Mouse (Mus musculus) spleen, adult 2 months (tissue): ENCODE data around the gene Defb13. TPM values are rescaled to one million over a fixed set of nuclear protein-coding genes. Genes with fewer than 3 reads are reported as not detected.

Experiments
- DNase-seq, 2 experiments: peaks; one replicate each; pipeline versions ENCODE4 v3.0.0 to v3.0.0-alpha.2; 2012 to 2021; ENCODE audit warnings: low spot score in 2 of 2, low read depth in 1 of 2
- H3K27ac ChIP-seq: fragments of 200-500 bp; 2 replicates; pipeline ENCODE4 v1.5.1; 2012; ENCODE audit warnings: low read length, inconsistent platforms; ENCODE audit not compliant: insufficient read depth
- H3K27me3 ChIP-seq: fragments of 200-500 bp; 2 replicates; pipeline ENCODE4 v1.6.1; 2012; ENCODE audit warnings: mild to moderate bottlenecking, moderate library complexity, low read length, inconsistent platforms; ENCODE audit not compliant: control insufficient read depth, insufficient read depth
- H3K36me3 ChIP-seq: fragments of 200-500 bp; 2 replicates; pipeline ENCODE4 v1.6.1; 2012; ENCODE audit warnings: mild to moderate bottlenecking, low read length, inconsistent platforms; ENCODE audit not compliant: control insufficient read depth, insufficient read depth
- H3K4me1 ChIP-seq: fragments of 200-500 bp; 2 replicates; pipeline ENCODE4 v1.6.1; 2011; ENCODE audit warnings: inconsistent platforms; ENCODE audit not compliant: control insufficient read depth, insufficient read depth, insufficient read length
- H3K4me3 ChIP-seq: fragments of 200-500 bp; 2 replicates; pipeline ENCODE4 v1.5.1; 2011; ENCODE audit warnings: mild to moderate bottlenecking, inconsistent platforms; ENCODE audit not compliant: insufficient read depth, insufficient read length; ENCODE audit errors: extremely low read depth
- CTCF ChIP-seq: fragments of 200-500 bp; IDR thresholded peaks from 2 replicates; pipeline ENCODE4 v1.5.1; 2011; ENCODE audit warnings: mild to moderate bottlenecking, inconsistent platforms; ENCODE audit not compliant: insufficient read depth, insufficient read length, insufficient replicate concordance; ENCODE audit errors: extremely low read depth
- POLR2A ChIP-seq: fragments of 200-500 bp; IDR thresholded peaks from 2 replicates; pipeline ENCODE4 v1.6.1; 2011; ENCODE audit warnings: low read depth, low read length, inconsistent platforms
- WGBS: fragments of 180-500 bp; shearing (Covaris S2); methylation state at CpG from one replicate; pipeline ENCODE4 v1.1.7; 2018; 5-methylcytosine and 5-hydroxymethylcytosine counted together
- polyA plus RNA-seq: library from polyadenylated mRNA; depleted of rRNA; stranded (reverse); fragments of >200 nt; gene quantifications from 2 replicates; pipeline ENCODE4 v1.2.3, GENCODE M21; 2012; rRNA removed

The Defb13 gene
- polyA plus RNA-seq, 1 experiment = not detected

- 64% methylated on average over 8 of the region's 8 CpGs for WGBS
- Histone ChIP-seq H3K27me3 (no peaks in the 10 kb centered on the region), H3K4me3 (no peak overlapping the region), H3K27ac (no peak overlapping the region), H3K36me3 (no peaks in the 10 kb centered on the region), H3K4me1 (no peaks in the 10 kb centered on the region)
- DNase-seq = no peak
- TF ChIP-seq CTCF = no peak
- TF ChIP-seq POLR2A = no peak
Measured at GRCm38 (mm10) chr8:21981664-21982337, 35.2 kb downstream of the Defb13 start.

GRCm38 (mm10) chr8:21992184-21992583 is 45.6 kb downstream of the Defb13 start:
- Histone ChIP-seq H3K36me3 (no peaks in the 10 kb centered on the region), H3K27ac (no peak overlapping the region), H3K27me3 (no peaks in the 10 kb centered on the region), H3K4me1 (no peaks in the 10 kb centered on the region), H3K4me3 (no peak overlapping the region)
- 19% methylated on average over 6 of the region's 6 CpGs for WGBS
- no peak for DNase-seq
- peak; percentile 32; the same call in 1 of the 2 replicates for TF ChIP-seq CTCF
- TF ChIP-seq POLR2A = no peak

- H3K27me3 ChIP-seq = no peaks in the 10 kb centered on the region
- WGBS = 37% methylated on average over 3 of the region's 3 CpGs
- no peak overlapping the region for H3K27ac ChIP-seq
- no peak for DNase-seq
- TF ChIP-seq POLR2A (no peak), CTCF (no peak)
- no peaks in the 10 kb centered on the region for H3K36me3 ChIP-seq
- H3K4me1 ChIP-seq = no peaks in the 10 kb centered on the region
- H3K4me3 ChIP-seq = no peak overlapping the region
Measured at GRCm38 (mm10) chr8:21995181-21995580, 48.6 kb downstream of the Defb13 start.

Other genes with a start within 250 kb of the Defb13 start
- gene AY761184, start 243.1 kb upstream of the Defb13 start, polyA plus RNA-seq = not detected in 2 replicates
- gene Defa24, start 212.3 kb upstream of the Defb13 start, polyA plus RNA-seq = not detected in 2 replicates
- not detected in 2 replicates for gene Defb50, start 123.2 kb upstream of the Defb13 start, polyA plus RNA-seq
- gene Defb2, start 106.8 kb upstream of the Defb13 start, polyA plus RNA-seq = not detected in 2 replicates
- not detected in 2 replicates for gene Defb10, start 87.9 kb upstream of the Defb13 start, polyA plus RNA-seq
- not detected in 2 replicates for gene Defb9, start 61.3 kb upstream of the Defb13 start, polyA plus RNA-seq
- not detected in 2 replicates for gene Defb11, start 40.4 kb upstream of the Defb13 start, polyA plus RNA-seq
- gene Defb15, start 14.1 kb upstream of the Defb13 start, polyA plus RNA-seq = not detected in 2 replicates
- gene Defb35, start 8.4 kb upstream of the Defb13 start, polyA plus RNA-seq = not detected in 2 replicates
- not detected in 2 replicates for gene Fam90a1a, start 12.0 kb downstream of the Defb13 start, polyA plus RNA-seq
- not detected in 2 replicates for gene Ccdc70, start 23.0 kb downstream of the Defb13 start, polyA plus RNA-seq
- gene Atp7b, start 113.5 kb downstream of the Defb13 start, polyA plus RNA-seq = 1.1 TPM in 2 replicates
- 1.2 and 2.3 TPM in 2 replicates for gene Alg11, start 114.0 kb downstream of the Defb13 start, polyA plus RNA-seq
- gene Nek5, start 178.3 kb downstream of the Defb13 start, polyA plus RNA-seq = not detected in 2 replicates
- 0.74 and 1.0 TPM in 2 replicates for gene Nek3, start 219.7 kb downstream of the Defb13 start, polyA plus RNA-seq
- 1.8 and 2.6 TPM in 2 replicates for gene Ckap2, start 239.1 kb downstream of the Defb13 start, polyA plus RNA-seq
- 5.2 and 5.9 TPM in 2 replicates for gene Vps36, start 246.0 kb downstream of the Defb13 start, polyA plus RNA-seq